Mouse (Mus musculus) spleen, postnatal 14 days (tissue): ENCODE data around the gene Gm10318.

ENCODE experiments used
- DNase-seq, 2 experiments: peaks; one replicate each; pipeline ENCODE4 v3.0.0; 2021 to 2022; ENCODE audit warnings: low spot score in 2 of 2

Gm10318 gene

DNA sequence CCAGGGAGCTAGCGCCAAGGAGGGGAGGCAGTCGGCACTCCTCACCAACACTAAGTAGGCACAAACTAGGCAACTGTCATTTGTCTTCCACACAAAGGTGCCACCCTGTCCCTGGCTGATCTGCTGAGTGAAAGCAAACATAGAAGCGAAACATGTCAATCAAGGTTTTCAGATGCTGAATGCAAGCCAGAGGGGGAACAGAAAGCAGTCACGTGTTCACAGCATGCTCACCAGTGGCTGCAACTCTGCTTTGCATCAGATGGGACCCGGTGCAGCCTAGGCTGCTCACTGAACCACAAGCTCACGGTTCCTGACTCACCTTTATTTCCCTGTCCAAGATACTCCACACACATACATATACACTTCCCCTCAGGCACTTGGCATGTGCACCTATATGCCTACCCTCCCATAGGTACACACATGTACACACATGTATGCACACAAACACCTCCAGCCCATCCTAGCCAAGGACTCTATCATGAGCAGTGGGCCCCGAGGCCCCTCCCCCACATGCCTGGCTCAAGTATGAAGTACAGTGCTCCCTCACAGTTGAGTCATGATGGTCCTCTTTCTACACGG, 38.4 kb downstream of the Gm10318 start:
- DNase-seq: no peak

DNA sequence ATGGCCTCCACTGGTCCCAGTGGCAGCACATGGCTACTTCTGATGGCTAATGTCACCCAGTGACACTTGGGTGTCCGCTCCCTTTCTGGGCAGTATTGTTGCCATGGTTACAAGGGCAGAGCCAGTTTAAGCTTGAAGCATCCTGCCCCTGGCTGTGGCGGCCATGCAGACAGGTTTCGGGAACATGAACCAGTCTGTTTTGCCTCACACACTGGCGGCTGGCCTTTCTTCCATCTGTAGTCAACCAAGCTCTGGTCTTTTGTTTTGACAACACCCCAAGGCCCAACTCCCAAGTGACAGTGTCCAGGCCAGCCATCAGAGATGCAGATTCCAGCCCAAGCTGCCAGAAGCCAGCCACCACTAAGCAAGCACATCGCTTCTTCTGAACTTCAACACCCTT, 42.9 kb downstream of the Gm10318 start:
- no peak for DNase-seq

DNA sequence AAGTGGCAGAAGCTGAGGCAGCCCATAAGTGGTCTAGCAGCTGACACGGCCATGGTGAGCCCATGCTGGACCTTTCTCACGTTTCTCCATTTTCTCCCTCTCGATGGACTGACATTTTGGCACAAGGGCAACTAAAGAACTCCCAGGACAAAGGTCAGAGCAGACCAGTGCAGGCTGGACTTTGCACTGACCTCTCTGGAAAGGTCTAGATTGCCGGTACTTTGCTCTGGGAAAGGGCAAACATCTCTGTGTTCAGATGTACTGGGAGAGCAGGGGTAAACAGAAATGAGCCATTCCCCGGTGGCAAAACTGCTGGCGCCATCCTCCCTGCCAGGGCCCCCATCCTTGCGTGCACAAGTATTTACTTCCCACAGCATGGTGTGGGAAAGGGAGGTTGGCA, 47.5 kb downstream of the Gm10318 start:
- no peak for DNase-seq

DNA sequence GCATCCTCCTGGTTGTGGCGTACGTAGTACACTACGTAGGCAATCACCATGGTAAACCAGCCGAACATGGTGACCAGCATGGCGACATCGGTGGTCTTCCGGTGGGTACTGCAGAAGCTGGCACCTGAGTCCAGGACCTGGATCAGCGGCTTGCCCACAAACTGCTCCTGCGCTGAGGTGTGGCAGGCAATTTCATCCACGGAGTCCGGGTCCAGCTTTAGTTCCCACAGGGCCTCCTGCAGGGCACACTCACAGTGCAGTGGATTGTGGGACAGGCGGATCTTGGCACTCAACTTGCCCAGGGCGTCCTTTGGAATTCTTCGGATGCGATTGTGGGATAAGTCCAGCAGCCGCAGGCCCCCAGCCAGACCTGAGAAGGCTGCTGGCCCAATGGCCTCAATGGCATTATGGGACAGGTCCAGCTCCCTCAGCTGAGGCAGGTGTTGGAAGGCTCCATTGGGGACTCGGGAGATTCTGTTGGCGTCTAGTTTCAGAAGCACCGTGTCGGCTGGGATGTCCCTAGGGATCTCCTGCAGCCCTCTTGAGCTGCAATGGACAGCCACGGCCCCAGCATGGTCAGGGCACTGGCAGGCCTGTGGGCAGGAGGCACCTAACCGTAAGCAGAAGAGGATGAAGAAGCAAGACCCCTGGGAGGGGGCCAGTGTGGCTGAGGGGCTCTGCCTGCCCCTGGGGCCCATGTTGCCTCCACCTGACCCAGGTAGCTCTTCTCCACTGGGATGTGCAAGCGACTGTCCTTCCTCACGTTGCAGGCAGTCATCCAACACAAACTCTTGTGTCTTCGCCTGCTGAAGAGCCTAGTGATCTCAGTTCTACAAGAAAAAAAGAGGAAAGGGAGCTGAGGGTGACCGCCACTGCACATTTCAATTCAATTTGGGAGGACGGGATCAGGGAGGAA, 48.5 kb downstream of the Gm10318 start:
- DNase-seq: no peak

DNA sequence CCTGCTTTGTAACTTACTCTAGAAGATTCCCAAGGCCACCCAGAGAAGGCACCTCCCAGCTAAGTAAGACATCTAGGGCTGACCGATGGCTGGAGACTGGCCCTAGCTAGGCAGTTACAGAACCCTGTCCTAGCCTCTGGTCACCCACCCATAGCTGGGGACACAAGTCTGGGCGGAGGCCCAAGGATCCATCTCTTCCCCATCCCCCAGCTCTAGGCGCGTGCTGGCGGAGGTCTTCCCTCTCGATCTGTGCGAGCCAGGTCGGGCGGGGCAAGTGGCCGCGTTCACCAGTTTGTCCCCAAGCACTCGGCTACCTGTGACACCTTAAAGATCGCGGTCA, 49.2 kb downstream of the Gm10318 start:
- DNase-seq: no peak

DNA sequence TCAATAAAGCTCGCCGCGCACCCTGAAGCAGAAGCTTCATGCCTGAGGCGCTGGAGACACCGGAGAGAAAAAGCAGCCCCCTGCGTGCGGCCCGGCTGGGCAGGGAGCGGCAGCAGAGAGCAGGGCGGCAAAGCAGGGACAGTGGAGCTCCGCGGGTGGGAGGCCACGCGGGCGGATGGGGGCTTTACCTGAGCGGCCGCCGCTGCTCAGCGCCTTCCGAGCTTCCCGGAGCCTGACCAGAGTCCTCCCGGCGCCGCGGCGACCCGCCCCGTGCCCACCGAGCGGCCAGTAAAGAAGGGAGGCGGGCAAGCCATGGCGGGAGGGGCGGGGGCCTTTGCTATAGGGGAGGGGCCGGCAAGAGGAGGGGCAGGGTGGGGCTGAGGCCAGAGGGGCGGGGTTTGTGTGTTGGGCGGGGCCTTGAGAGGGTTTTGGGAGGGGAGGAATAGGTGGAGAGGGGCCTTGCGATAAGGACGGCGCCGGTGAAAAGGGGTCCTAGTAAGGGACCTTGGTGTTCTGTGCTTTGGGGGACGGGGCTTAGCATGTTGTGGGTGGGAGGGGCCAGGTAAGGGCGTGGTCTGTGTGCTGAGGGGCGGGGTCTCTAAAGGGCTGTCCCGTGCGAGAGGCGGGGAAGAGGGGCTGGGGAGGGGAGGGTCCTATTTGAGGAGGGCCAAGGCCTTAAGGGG, 49.7 kb downstream of the Gm10318 start, which contains the start of gene Lrrc3:
Gene Lrrc3 (minus strand): TSS at position 326 of the 683 bp plus-strand sequence.
- peak in 1 of 2 experiments; percentile 4 for DNase-seq

DNA sequence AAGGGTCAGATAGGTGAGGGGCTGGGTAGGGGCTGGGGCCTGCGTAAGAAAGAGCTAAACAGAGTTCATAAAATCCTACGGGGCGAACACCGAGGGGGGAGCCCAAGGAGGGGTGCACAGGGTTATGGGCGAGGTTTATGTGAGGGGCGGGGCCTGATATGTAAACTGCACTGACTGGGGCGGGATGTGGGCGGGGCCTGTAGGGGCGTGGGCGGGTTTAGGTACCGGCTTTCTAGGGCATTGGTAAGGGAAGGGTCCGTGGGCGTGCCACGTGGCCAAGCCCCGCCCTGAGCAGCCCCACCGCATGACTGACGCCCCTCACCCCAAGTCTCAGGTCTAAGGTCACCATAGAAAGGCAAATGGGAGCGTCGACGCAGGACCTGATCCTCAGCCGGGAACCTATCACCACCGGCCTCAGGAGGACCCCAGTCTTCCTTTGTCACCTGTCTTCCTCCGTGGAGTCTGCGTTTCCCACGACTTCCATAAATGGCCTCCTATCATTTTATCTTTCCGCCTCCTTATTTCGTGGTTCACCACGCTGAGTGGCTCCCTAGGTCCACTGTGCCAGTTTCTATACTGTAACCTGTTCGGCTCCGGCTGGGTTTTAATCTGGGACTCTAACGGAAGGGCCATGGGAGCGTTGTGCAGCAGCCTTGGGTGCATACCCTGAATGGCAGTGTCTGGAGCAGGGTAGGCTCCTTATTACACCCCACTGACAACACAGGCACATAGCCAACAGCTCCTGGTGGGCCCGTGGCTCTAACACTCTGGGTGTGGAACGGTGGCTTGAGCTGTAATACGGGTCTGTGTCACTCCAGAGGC, 50.4 kb downstream of the Gm10318 start:
- DNase-seq: no peak
